Mouse (Mus musculus) layer of hippocampus, adult 9-10 months (tissue): ENCODE data around the gene Thap12.

ENCODE experiments used
- DNase-seq: peaks from one replicate; pipeline ENCODE4 v3.0.0; 2022; ENCODE audit warnings: low spot score

The Thap12 gene

DNA sequence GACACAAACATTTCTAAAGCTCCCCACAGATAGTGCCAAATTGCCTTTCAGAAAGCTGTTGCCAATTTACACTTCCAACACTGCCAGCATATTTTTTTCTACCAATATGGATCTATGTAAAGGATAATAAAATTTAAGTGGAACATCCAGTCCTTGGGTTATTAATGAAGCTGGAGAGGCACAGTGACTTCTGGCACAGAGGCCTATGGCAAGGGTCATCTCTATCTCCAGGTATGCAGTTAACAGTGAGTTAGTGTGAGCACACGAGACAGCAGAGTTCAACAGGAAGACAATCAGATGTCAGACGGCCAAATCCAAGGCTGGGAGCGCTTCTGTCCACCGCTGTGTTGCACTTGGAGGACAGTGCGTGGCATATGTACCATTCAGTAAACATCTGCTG, 4.9 kb upstream of the Thap12 start:
- no peak for DNase-seq

DNA sequence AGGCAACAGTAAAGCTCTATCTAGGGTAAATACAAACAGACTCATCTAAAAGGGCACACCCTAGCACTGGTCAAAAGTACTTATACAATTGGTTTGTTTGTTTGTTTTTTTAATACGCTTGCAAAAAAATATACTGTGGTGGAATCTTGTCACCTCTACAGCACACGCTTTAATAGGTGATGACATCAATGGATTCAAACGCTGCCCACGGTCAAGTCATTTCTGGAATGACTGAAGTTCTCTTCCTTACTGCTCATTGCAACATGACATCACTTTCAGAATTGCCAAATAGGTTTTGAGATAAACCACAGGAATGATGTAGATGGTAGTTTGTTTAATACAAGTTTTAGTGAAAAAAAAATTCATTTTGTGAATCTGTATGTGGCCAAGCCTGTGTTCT, 4.3 kb upstream of the Thap12 start:
- DNase-seq, result no peak

DNA sequence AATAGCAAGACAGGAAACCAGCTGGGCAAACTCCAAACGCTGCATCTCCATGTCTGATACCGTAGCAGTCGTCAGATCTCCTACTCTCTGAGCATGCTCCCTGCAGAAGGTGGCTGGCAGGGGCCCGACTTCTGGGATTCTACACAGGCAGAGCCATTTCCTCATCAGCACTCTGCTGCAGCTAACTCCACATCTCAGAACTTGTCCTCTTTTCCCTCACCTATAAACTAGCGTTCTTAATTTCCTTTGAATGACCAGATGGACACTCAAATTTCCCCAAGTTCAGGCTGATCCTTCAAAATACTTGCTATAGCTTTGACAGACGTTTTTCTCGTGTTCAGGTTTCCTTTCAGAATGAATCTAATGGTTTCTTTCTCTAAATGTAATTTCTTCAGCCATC, 1.1 kb upstream of the Thap12 start:
- no peak for DNase-seq

DNA sequence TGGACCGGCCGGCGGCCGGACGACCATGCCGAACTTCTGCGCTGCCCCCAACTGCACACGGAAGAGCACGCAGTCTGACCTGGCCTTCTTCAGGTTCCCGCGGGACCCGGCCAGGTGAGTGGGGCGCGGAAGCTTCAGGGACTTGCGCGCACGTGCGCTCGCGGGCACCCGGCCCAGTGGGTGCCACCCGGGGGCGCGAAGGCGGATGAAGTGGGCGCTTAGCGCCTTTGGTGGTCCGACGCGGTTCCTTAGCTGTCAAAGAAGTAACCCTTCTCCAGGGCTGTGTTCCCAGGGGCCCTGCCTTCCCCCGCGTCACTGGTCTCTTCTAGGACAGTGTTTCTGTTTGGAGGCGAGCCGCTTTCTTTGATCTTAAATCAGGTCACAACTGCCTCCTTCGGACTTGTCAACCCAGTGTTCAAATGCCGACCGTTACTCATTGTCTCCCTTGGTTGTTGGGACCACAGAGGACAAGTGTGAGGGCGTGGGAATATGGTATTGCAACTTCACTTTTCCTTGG, 520 bp downstream of the Thap12 start:
- no peak for DNase-seq

DNA sequence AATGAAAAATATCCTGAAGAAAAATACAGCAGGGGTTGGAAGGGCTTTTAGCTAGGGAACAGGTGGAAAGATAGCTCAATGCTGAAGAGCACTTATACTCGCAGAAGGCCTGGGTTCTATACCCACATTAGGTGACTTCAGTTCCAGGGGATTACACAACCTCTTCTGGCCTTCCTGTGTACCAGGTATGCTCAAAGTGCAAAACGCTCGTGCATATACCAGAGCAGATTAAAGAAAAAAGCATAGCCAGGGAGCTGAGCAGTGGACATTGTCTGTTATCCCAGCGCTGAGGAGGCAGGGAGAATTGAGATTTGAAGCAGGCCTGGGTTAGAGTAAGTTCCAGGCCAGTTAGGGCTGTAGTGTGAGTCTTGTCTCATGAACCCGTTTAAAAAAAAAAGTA, 1.4 kb downstream of the Thap12 start:
- DNase-seq, result no peak

DNA sequence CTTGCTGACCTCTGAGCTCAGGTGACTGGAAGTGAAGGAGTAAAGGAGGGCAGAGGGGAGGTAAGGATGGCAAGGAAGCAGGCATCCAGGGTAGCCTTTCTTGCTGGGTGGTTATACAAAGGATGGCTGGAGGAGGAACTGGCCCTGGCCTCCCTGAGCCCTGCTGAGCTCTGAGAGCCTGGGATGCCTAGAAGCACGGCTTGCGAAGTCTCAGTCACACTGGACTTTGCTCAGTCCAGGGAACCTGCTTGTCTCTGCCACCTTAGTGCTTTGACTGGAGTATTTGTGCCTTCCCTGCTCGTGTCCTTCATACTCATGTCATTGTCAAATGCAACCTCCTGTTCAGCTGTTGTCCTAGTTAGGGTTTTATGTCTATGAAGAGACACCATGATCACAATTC, 10.8 kb downstream of the Thap12 start:
- no peak for DNase-seq

DNA sequence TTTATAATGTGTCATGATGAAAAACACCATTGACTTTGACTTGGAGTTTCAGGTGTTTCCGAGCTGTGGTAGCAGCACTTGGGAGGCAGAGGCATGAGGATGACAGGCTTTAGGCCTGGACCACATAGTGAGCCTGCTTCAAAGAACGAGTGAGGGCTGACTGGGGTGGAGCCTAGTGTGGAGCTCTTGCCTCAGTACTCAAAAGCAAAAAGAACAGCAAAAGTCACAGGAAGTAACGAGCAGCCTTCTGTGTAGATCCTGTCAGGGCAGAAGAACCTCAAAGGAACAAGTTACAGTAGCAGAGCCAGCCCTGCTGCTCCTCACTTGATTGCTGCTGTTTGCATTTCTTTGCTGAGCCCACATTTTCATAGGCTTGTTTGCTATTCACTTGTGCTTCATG, 14.5 kb downstream of the Thap12 start:
- DNase-seq, result no peak

DNA sequence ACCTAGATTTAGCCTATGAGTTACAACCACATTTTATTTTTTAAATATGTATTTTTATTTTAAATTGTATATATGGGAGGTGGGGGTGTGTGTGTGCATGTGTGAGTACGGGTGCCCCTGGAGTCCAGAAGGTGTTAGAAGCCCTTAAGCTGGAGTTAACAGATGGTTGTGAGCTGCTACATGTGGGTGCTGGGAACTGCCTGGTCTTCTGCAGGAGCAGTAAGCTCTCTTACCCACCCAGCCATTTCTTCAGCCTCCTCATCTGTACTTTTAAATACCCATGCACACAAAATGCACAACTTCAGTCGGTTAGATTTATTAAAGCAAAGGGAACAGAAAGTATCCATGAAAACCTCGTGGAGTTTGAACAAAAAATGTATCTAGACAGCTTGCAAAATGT, 16.9 kb downstream of the Thap12 start:
- DNase-seq, result no peak

DNA sequence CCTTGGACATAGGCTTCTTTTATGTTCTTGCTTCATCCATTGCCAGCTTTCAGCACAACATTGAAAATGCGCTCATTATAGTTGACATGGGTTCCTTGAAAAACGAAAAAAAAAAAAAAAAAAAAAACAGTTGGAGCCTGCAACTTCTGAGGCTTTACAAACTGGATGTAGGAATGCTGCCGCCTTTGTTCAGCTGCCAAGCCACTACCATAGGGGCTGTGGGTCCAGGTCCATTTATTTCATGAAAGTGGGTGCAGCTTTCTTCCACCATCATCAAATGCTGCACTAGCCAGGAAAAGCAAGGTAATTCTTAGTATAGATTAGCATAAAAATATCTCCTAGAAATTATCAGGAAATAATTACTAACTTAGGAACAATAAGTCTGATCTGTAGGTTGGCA, 17.8 kb downstream of the Thap12 start:
- no peak for DNase-seq

DNA sequence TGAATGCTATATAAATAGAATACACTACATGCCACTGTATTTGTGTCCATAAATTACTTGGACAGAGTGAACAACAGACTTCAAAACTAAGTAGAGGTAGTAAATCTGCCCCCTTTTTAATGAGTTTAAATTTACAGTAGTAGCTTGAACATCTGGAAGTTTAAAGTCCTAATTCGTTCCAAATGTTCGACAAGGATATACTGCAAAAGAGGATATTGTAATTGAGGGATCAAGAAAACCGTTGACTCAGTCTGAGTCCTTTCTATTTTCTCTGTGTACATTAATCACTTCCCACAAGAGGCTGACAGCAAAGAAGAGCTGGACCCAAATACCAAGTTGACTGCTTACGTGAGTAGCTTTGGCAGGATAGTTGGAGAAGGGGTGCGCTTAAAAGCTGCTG, 18.3 kb downstream of the Thap12 start:
- DNase-seq, result no peak

DNA sequence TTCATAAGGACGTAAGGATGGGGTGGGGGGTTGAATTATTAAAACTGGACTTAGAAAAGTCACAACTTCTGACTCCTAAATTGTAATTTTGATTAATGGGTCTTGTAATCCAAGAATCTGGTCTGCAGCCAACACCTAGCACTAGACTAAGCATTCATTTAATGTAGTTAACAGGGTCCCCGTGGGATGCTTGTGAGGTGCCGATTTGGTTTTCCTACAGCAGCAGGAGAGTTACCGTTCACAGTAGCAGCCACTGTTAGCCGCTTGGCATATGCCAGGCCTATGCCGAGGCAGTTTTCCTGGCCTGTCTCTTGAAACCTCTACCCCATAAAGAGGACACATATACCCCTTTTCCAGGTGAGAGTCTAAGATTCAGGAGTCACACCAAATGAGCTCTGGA, 18.7 kb downstream of the Thap12 start:
- DNase-seq, result no peak

DNA sequence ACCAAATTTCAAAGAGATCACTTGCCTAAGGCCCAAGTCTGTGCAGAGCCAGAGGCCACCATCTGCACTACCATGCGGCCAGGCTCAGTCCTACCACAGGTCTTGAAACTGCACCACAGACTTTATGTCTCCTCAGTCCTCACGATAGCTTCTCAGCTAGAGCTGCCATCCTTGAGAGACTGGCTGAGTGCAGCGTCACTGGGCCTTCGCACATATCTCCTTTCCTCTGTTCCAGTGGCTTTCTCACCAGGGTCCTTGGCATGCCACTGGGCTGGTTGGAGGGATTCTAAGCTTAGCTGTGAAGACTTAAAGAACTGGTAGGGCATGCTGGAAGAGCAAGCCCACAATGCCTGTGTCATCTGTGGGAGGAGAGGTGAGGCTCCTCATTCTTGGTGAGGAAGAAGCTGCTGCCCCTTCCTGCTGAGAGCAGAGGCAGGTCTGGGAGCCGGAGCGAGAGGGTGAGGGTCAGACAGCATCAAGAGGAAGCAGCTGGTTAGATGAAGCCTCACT, 22.8 kb downstream of the Thap12 start:
- DNase-seq, result no peak

DNA sequence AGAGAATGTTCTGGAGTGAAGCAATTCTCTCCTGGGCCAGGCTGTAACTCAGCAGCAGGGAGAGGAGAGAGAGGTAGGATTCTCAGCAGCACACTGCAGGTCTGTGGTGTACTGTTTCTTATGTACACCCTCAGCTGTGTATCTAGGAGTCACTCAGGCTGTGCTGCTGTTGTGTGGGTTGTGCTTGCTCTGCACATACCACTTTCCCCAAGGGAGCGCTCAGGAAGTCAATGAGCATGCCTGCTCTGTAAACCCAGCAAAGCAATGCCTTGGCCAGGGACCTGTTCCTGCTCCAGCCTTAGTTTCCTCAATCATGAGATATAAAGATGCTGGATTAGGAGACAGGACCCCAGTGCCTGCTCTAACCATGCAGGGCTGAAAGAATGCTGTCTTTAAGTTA, 25.1 kb downstream of the Thap12 start:
- DNase-seq, result no peak

DNA sequence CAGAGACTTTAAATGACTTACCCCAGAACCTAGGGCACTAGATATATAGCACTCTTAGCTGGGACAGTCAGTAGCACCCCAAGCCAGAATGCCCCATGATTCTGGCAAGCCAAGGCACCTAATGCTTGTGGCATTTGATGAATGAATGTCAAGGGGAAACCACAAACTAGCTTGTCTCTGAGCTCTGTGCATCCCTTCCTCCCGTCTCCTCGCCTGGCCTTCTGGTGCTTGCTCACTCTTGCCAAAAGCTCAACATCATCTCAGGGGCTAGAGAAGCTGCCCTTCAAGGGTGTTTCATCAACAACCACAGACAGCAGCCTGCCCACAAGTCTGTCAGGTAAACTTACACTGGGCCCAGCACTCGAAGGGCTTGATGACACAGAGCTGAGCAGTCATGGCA, 25.6 kb downstream of the Thap12 start:
- DNase-seq, result no peak

DNA sequence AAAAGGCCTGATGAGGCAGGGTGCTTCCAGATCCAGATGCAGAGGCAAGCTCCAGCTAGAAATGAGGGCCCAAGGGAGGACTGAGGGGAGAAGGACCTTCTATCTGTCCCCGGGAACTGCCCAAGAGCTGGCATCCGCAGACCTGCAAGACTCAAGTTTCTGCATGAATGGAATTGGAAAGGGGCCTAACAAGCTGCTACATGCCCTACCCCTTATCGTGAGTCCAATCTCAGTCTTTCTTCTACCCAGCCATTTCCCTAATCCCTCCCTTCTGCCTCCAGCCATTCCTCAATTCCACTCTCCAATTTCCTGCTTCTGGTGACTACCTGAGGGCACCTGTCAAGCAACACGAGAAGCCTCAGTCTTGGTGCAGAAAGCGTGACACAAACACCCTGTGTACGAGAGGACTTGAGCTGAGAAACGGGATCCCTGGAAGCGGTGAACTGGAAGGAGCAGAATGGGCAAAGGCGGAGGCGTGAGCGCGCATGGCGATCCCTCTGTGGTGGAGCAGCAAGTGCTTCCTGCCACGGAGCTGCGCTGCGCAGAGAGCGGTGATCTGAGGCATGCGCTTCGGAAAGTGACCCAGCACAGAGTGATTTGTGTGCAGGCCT, 26.9 kb downstream of the Thap12 start:
- DNase-seq, result no peak

DNA sequence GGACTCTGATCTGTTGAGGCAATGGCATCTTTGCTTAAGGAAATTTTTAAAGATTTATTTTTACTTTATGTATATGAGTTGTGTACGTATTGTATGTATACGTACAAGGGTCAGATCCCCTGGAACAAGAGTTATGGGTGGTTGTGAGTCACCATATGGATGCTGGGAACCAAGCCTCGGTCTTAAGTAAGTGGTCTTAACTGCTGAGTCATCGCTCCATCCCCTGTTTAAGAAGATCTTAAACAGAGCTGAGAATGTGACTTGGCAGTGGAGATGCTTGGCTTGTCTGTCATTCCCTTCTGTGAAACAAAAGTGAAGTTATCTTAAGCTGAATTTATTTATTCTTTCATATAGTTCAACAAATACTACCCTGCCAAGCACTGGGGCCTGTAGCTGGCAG, 31.1 kb downstream of the Thap12 start:
- DNase-seq, result no peak

DNA sequence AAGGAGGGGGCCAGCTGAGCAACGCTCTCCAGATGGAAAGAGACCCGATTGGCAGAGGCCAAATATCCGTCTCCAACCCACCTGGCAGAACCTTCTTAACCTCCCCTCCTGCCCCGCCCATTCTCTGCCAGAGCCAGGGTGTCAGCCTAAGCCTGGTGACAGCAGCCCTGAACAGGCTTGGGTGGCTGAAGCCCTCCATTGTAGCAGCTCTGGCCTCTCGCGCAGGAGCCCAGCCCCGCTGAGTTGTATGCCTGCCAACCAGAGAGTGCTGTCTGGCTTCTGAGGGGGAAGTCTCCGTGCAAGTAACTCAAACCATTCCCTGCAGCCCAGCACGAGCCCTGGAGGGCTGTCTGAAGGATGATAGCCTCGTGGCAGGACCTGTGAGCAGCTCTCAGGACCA, 32.0 kb downstream of the Thap12 start:
- no peak for DNase-seq

DNA sequence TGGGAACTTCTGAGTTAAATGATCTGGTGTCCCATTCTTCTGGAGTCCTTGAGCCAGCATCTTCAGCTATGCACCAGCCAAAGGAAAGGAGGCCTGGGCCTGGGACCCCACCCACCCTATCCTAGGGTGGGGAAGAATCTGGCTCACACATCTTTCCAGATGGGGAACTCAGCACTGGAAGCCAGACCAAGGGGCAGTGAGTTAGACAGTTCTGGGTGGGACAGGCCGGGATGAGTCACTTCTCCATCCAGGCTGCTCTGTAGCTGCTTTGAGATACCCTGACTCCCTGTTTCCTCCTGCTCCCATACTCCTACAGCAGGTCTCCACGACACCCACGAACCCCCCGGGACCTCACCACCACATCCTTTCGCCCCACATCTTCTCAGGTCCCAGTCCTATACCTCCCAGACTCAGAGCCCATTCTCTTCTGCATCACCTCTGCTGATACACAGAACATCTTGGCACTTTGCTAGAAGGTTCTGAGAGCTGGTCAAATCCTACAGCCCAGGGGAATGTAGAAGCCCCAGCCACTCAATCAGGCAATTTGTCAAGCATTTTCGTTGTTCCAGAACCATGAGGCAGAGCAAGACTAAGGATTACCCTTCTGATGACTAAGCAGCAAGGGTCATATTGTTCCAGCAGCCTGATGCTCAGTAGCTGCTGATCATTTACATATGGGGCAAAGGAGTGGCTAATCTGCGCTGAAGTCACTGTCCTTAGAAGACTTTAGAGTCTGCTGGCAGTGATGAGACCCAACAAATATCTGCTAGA, 34.1 kb downstream of the Thap12 start:
- no peak for DNase-seq

DNA sequence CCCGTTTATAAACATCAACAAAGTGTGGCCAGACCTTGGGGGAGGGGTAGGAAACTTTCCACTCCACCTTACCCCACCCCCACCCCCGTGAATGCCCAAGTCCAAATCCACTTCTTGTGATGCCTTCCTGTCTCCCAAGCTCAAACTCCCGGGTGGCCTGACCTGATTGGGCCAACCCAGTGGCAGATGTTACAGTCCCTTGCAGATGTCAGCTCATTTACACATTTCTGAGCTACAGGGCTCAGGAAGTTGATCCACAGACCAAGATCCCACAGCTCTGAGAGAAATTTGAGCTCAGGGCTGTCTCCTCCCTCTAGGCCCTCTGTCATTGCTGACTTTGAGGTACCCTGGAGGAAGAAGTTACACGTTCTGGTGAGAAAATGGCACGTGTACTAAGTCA, 37.5 kb downstream of the Thap12 start:
- DNase-seq, result no peak

DNA sequence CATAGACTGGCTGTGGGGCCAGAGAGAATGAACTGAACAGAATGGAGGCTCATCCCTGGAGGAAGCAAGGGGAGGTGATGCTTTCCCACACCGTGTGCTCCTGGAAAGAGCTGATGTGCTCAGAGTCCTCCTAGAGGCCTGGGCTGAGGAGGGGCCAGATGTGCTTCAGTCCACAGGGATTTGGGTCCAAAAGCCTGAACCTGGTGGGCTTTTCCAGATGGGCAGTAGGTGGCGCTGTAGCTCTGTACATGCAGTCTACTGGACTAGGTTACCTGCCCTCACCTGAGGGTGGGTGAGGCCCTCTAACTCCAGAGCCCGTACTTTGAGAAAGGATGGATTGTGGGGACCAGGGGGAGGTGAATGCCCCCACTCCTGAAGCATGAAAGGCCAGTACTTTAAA, 40.4 kb downstream of the Thap12 start:
- no peak for DNase-seq

DNA sequence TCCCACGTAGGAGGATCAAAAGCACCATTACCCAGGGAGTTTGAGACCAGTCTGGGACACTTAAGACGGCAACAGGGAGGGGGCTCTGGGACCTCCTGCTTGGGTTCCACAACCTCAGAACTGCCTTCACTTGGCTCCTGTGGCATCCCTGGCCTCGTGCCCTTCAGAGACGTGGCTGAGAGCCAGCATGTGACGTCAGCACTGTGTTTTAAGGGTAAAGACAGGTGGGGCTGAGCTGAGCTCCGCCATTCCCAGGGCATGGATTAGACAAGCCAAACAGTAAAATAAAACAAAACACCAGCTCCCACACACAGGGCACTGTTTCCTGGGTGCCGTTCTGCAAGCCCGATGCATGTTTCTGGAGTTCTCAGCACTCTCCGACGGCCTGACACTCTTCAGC, 47.5 kb downstream of the Thap12 start:
- DNase-seq, result no peak

DNA sequence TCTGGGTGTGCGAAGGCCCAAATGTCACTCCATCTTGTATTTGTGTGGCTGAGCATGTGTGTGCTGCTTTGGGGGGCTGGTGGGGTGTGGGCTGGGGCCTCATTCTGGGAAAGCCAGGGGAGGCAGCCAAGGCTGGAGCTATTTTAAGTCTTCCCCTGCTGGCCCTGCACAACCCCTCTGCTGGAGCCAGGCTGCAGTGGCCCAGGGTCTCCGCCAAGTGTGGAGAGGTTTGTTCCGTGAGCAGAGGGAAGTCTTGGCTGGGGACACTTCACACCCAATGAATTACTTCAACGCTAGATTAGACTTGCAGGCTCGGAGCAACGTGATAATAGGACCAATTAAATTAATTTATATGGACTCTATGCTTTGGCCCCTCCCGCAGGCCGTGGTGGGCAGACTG, 49.8 kb downstream of the Thap12 start:
- no peak for DNase-seq

DNA sequence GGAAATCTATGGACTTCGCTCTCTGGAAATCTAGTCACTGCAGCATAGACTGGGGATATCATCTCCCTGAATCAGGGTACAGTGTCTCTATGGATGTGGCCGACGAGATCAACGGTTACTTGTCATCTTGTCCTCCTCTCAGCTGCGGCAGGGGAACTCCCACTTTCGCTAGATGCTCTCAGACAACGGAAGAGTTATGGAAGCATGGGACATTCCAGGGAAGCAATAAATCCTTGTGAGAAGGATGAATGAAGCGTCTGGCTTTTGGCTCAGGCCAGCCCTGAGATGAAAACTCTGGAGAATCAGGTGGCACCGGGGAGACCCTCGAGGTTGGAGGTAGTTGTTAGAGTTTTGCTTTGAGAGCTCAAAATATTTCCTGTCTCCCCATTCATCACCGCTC, 53.1 kb downstream of the Thap12 start:
- DNase-seq, result no peak

DNA sequence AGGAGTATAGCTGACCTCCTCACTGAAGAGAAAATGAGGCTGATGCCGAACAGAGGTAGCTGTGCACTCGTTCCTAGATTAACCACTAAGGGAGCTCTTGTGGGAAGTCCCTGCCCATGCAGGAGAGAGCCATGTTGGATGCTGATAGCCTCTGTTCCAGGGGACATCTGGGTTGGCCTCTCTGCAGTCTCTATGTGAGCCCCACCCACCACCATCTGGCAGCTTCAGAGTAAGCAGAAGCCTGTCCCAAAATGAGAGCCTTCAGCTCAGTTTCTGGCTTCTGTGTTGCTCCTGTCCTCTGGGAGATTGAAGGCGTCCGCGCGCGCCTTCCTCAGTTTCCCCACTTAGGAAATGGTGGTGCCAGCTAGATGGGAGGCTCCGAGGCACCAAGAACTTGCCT, 53.7 kb downstream of the Thap12 start:
- DNase-seq, result no peak
